Mouse (Mus musculus) brain, embryonic 14.5 days (tissue): ENCODE results near the gene Map2. TPM values are rescaled to one million over a fixed set of nuclear protein-coding genes. Genes with fewer than 3 reads are reported as not detected.
A peak's percentile ranks its signal among the peaks of the same experiment; 100 is the strongest.

Source experiments
- DNase-seq: peaks from one replicate; pipeline ENCODE4 v3.0.0-alpha.2; 2011; ENCODE audit warnings: low read depth
- CTCF ChIP-seq: fragments of 200-500 bp; IDR thresholded peaks from 2 replicates; pipeline ENCODE4 v1.5.1; 2012; ENCODE audit warnings: inconsistent platforms, mild to moderate bottlenecking, moderate library complexity, borderline replicate concordance; ENCODE audit not compliant: insufficient read depth, insufficient read length; ENCODE audit errors: extremely low read depth
- POLR2A ChIP-seq: fragments of 200-500 bp; IDR thresholded peaks from 2 replicates; pipeline ENCODE4 v1.6.1; 2012; ENCODE audit warnings: mild to moderate bottlenecking, inconsistent platforms, borderline replicate concordance; ENCODE audit not compliant: poor library complexity, insufficient read depth, insufficient read length, severe bottlenecking; ENCODE audit errors: extremely low read depth
- polyA plus RNA-seq: library from polyadenylated mRNA; depleted of rRNA; stranded (reverse); fragments of >200 nt; gene quantifications from 2 replicates; pipeline ENCODE4 v1.2.3, GENCODE M21; 2012

Gene Map2
- polyA plus RNA-seq, 1 experiment = 500 TPM

DNA sequence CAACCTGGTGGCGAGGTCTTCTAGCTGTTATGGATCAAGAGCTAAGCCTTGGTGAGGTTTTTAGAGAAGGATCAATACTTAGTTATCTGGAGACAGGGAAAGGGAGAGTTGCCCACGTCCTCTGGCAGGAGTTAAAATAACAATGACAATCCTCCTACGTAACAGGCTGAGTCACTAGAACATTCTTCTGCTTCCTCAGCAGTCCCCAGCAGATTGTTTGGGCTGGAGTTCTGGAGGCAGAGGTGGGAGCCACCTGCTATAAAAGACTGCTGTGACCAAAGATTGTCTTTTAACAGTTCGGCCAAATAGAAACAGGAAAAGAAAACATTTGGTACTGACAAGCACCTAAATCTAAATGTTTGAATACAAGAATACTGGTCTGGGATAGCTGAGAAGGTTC lies 190.5 kb downstream of the Map2 start:
- DNase-seq = no peak
- TF ChIP-seq POLR2A = no peak
- TF ChIP-seq CTCF = no peak

DNA sequence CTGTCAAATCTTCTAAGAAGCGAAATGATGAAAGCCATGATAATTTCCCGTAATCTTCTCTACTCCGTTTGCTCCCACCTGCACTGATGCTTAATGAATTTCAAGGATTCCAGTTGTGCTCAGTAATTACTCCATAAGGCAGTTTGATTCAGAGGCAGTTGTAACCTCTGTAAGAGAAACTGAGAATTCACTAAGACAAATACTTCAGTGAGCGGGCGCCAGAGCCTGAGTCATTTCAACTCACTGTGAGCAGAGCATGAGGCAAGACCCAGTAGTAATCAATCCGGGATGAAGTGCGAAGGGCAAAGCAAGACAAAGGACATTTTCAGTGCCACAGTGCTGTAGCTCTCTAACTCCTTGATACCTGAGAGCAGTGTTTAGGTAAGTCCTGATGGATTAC lies 194.4 kb downstream of the Map2 start:
- TF ChIP-seq CTCF (no peak), POLR2A (no peak)
- DNase-seq = no peak

DNA sequence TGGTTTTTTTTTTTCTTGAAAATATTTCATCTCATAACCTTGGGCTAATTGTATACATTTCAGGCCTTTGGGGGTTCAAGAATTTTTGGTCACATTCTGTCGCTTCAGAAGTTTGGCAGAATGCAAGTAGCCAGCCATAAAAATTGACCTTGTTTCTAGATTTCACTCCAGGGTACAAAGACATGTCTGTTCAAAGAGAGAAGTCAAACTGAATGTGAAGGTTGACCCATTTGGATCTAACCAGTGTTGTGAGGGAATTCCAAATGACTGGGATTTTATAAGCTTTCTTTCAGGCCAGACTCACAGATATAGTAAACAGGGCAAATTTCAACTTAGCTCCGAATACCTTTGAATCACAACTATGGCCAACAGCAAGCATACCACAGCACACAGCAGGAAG lies 196.3 kb downstream of the Map2 start:
- no peak for TF ChIP-seq POLR2A
- DNase-seq = no peak

DNA sequence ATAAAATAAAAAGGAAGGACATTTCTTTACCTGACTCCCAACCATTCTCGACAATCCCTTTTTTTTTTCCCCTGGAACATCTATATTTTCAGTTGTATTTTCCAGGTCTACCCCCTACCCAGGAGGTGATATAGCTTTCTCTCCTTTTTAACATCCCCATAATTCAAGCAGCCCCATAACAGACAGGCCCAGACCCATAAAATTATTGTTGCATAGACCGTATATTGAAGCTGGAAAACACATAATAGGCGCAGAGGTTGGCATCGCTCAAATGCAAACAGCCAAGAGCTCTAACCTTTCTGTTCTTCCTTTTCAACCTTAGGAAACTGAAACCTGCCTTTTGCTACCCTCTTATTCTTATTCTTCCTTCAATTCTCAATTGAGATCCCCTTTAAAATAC lies 211.2 kb downstream of the Map2 start:
- no peak for TF ChIP-seq POLR2A
- no peak for TF ChIP-seq CTCF
- no peak for DNase-seq

DNA sequence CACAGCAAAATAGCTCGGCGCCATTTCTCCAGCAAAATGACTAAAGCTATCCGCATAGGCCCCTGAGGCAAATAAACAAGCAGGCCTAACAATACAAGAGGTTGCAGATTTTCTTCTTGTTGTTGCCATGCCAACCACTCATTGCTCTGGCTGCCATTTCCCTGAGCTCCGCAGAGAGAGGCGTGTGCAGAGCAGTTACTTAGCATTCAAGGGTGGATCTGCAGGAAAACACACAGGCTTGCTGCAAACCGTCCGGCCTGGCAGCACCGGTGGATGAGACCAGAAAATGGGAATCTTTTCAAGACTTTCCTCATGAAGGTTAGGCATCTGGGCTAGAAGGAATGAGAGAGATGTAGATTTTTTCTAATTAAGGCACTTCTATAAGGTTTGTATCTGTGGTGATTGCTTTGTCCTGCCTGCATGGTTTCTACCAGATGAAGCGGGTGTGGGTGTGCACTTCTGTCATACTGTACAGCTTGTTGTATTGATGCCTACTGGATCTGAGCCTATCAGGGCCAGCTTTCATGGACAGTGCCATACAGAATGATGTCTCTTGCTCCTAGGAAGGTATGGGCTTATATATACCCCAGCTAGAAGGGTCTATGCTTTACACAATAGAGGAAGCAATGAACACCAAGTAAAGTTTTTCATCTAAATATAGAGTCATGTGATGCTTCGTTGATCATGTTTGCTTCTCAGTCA lies 211.8 kb downstream of the Map2 start:
- no peak for TF ChIP-seq CTCF
- TF ChIP-seq POLR2A = no peak
- peak; percentile 98 for DNase-seq

DNA sequence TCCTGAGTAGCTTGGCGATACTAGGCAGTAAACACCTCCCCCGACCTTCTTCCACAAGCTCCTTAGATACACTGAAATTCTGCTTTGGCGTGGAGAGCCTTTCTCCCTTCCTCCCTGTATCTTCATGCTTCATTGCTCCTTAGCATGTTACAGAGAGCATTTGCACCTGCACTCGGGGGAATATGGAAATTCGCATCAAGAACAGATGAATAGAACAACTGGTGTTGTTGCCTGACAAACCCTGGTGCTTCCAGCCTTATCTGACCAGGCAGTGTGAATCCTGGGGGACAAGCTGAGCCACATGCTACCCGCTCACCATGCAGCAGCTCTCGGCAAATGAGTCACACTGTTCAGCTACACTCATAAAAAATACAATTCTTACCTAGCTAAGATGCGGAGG lies 213.5 kb downstream of the Map2 start:
- peak; percentile 88 for DNase-seq
- no peak for TF ChIP-seq CTCF
- TF ChIP-seq POLR2A = no peak

DNA sequence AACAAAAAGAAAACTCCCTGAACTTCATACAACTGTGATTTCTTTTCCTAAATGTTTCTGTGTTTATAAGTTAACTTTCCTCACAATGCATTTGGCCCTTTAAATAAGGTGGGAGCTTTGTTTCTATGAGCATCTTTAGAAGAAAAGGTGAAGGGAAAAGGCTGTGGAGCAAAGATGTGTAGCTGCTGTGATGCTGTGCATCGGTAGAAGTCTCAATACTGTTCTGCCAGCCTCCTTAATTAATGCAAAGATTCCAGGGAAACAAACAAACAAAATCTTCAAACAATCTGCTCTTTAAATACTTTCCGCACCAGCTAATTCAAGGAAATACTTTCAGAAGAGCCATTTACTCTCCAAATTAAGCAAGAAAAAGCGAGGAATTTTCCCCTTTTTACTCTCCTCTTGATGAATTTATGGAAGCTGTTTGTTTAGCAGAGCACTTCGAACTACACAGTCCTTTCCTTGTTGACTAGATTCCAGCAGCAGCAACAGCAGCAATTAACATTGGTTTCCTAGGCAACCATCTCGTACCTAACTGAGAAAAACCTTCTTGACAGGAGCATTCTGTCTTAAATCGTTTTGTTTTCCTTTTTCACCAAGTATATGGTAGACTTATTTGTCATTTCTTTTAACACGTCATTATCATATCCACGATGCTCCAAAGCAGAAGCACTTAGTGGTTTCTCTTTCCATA lies 220.0 kb downstream of the Map2 start:
- peak; percentile 90 for DNase-seq
- no peak for TF ChIP-seq CTCF
- no peak for TF ChIP-seq POLR2A

DNA sequence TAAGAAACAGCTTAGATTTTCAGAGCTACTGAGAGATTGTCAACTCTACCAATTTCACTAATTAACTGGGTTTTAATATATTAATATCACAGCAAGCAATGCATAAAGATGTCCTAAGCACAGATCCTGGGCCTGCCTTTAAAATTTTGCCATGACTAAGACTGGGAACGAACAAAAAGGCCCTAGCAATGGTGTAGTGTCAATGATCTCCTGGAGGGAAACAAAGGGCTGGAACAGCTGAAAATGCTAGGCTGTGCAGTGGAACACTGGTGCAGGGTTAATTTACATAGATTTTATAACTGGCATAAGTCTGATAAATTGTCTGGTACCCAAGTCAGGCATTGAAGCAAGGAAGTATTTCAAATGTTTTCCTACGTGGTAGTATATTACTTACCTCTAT lies 220.8 kb downstream of the Map2 start:
- DNase-seq = no peak

DNA sequence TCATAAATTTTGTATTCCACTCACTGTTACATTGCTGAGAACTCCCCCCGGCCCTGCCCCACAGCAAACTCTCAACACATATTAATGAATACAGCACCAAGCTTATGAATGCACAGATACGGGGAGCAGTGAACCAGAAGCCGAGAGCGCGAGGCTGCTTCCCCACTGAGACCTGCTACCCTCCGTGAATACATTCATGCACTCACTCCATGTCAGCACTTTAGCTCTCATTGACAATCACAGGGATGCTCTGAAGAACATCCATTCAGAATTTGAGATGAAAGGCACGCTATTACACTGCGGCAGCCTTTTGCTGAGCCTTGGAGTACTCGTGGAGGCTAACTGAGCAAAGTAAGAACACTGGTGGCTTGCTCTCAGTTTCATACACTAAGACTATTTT lies 226.8 kb downstream of the Map2 start:
- TF ChIP-seq CTCF = no peak
- no peak for TF ChIP-seq POLR2A
- peak; percentile 77 for DNase-seq

More for the DNA sequence above, 220.8 kb downstream of the Map2 start:
- TF ChIP-seq CTCF = no peak
- no peak for TF ChIP-seq POLR2A

DNA sequence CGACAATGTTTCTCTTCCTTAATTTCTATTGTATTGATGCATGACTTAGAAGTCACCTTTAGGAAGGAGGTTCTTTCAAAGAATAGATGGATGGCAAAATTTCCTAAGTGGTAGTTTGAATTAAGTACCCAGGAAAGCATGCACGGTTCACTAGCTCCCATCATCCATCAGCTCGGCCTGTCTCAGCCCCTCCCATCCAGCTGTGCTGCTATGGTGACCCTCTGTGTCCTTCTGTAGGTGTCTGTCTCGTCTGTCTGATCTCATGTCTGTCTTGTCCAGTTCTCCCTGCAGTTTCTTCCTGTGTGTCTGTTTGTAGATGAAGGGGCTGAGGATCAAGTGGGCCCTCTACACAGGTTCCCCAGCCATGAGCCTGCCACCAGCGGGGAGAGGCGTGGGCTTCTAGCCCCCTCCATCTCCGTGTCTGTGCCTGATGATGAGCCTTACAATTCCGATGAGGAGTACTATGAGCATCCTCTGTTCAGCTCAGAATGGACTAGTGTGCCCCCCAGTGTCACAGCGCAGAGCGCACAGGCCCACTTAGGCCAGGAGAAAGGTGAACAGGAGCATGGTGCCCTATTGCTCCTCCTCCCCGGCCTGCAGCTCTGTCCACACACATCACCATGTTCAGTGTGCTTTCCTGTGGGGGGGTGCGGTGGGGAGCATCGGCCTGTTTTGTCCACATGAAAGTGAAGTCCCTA lies 232.3 kb downstream of the Map2 start:
- DNase-seq = no peak

DNA sequence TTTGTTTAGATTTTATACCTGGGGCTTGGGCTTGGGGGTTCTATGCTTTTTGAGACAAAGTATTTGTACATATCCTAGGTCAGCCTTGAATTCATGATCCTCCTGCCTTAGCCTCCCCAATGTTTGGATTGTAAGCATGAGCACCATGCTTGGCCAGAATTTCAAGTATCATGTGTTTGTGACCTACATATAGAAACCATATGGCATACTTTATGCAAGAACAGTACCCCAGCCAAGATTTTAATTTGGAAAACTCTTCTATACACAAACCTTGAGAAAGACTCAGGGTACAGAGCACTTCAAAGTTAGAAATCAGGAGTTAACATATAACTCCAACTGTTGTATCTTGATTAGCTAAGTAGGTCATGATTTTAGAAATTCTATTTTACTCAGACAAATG lies 243.3 kb downstream of the Map2 start:
- no peak for DNase-seq
- no peak for TF ChIP-seq POLR2A
- no peak for TF ChIP-seq CTCF

More for the DNA sequence above, 232.3 kb downstream of the Map2 start:
- no peak for TF ChIP-seq POLR2A
- peak; percentile 40; the same call in 1 of the 2 replicates for TF ChIP-seq CTCF

DNA sequence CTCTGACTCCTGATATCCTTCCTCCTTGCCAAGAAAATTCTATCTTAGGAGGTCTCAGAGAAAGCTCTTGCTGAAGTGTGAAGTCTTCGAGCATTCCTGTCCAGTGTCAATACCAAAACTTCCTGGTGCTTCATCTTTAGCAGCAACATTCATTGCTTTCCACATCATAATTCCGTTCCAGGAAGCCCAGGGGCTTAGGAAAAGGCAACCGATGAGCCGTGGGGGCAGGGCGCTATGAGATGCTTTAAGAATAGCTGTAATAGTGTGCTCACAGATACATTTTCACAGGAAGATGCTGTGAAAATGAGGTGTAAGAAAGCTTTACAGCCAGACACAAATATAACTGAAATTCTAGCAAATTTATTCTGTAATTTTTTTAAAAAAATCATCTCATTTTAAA lies 251.0 kb downstream of the Map2 start:
- no peak for DNase-seq
- TF ChIP-seq CTCF (no peak), POLR2A (no peak)

DNA sequence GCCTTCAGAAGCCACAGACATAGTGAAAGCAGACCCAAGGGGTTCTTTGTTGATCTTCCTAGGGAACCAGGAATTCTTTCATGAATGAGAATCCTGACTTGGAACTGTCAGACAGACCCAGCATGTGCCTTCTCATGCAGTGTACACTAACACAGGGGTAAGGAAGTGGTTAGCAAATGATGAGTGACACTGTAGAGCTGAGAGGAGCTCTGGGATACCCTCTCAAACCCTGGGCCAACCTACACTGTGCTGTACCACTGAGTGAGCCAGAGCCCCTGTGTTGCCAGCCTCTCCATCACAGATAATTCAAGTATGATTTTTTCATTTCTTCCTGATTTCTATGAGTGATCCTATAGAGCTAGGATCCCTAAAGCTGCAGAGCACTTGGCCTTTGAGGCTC lies 255.9 kb downstream of the Map2 start:
- DNase-seq = no peak
- no peak for TF ChIP-seq POLR2A
- TF ChIP-seq CTCF = no peak
